Mouse (Mus musculus) T-helper 1 cell (primary cell): ENCODE data around the gene Poglut1.

ENCODE experiments used
- in situ Hi-C: fragments of 300-600 bp; cut with MboI, MseI; formaldehyde crosslinking; loops from one replicate; pipeline ENCODE4 v1.15.1; 2025; ENCODE audit warnings: high pct_unique_total_duplicates

Gene Poglut1

GRCm38 (mm10) chr16:38475681-38476311, 74.3 kb downstream of the Poglut1 start:
- in situ Hi-C loops: no loop called here
